Mouse (Mus musculus) cerebellum, adult 8-10 months (tissue): Measurements from ENCODE around the gene Acvr1b.
A peak's percentile ranks its signal among the peaks of the same experiment; 100 is the strongest.

Experiments
- DNase-seq: peaks from one replicate; pipeline ENCODE4 v3.0.0; 2022

The Acvr1b gene

DNA sequence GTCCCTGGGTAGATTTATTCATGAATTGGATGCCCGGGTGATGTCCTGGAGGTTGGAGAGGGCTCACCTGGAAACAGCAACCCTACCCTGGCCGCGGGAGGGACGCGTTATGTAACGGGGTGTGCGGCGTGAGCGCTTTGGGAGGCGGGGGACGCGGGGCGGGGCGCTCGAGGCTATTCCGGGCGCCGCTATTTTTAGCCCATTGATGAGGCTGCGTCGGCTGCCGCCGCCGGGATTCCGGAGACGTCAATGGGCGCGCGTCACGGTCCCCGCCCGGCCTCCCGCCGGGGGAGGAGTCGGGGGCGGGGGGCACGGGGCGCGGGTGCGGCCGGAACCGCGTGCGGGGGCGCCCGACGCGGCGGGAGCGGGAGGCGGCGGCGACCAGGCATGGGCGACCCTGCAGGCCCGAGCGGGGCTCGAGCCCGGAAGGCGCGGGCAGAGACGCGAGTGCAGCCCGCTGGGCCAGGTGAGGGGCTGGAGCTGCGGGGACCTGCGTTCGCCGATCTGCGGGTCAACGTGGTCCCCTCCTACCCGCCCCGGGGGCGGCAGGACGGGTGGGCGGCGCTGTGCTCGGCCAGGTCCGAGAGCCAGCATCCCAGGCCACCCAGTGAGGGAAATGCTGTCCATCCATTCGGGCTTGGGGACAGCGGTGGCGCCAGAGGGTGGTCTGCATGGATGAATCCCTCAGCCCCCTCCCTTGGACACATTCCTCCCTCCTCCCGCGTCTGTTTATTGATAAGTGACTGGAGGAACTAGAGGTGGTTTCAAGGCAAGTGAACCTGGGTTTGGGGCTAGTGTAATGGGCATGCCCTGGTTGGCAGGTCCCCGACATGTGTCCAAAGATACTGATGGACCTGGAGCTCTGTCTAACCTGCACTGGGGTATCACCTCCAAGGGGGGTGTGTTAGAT, 80.3 kb downstream of the Acvr1b start, which contains the start of gene Nr4a1:
TSS of gene Nr4a1 (plus strand) at position 384 of the 910 bp plus-strand sequence.
- DNase-seq, result peak; percentile 86

DNA sequence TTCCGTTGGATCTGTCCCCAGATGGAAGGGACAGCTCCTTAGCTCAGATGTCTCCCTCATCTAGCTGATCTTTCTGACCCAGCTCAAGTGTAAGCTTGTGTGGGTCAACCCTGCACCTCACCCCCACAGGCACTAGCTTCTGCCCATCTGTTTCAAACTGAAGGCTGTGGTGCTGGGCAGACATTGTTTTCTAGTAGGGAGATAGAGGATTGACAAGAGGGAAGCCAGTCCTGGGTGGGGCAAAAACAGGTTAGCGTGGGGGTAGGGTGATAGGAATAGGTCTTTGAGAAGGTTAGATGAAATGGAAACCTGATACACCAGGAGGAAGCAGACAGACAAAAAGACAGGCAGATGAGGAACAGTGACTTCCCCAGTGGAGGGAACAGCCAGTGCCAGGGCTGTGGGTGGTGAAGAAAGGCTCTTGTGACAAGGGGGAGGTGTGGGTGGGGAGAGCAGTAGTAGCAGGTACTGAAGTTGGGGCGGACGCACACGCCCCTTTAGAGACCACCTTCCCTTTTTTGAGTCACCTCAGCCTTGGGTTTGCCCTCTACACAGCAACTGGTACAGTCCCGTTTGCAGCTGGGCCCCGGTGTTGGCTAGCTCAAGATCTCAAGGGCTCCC, 82.1 kb downstream of the Acvr1b start:
- DNase-seq, result no peak

DNA sequence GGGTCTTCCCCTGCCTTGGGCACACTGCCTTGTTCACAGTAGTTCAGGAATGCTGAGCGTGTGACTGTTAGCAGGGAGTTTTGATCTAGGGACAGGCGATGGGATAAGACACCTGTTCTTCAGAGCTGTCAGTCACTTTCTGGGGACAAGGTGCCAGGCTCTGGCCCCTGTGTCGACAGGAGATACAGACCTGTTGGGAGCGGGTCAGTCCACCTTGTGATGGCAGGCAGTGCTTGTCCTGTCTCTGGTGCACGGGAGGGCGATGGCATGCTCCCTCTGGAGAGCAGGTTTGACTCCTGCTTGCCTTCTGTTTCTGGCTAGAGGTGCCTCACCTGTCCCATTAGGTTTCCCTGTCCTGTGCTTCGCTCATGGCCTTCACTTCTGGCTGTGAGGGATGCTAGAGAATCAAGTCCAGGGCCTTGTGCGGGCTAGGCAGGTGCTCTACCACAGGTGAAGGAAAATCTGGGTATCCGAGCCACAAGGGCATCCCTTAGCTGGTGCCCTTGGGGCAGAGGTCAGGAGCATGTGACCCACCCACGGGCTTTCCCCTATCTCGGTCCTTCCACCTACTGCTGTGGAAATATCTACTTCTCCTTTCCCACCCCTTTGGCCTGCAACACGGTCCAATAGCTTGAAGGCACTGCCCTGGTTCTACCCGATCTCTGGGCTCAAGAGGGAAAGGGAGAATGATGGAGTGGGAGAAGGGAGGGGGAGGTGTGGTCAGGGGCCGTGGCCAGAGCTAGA, 82.8 kb downstream of the Acvr1b start:
- no peak for DNase-seq

DNA sequence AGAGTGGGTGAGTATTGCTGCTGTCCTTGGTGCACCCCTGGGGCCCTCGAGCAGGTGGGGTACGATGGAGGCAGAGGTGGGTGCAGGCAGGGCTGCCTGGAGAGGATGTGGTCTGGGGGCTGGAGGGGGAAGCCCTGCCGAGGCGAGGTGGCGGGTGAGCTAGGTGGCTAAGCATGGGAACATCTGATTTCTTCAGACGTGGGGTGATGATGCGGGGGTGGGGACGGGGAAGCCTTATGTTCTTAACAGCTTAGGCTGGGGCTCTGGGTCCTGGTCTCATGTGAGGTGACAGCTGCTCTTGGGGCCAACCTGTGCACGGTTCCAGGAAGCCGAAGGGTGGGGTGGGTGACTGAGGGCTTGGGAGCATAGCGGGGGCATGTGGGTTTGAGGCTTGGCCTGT, 84.6 kb downstream of the Acvr1b start:
- DNase-seq, result no peak

DNA sequence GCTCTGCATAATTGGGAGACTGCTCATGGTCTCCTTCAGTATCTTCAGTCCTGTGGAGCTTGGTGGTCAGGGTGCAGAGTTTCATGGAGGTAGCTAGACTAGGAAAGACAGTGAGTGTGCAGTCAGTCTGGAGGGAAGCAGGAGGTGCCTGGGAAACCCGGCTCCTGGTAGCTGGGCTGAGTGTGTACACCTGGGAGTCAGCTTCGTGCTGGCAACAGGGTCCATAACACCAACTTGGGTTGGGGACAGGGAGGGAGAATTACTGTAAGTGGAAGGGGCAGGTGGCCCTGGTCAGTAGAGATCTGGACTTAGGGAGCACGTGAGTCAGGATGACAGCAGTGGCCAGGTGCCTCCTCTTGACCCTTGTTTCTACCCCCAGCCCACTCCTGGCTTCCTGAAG, 86.1 kb downstream of the Acvr1b start:
- DNase-seq, result no peak

DNA sequence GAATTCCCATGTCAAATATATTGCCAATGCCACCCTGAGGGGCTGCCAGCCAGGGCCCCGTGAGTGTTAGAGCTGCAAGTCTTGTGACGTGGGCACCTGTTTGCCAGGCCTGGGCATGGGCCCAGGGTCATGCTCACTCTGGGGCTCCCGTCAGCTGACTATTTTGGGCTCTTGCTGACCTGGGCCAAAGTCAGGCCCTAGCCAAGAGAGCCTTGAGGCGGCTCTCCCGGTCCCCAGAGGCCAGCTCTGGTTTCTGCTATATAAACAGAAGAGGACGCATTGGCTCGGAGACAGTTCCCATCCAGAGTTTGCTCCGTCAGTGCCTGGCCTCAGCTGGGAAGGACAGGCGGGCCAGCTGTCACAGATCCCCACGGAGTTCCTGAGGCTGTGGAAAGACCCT, 86.5 kb downstream of the Acvr1b start:
- no peak for DNase-seq

DNA sequence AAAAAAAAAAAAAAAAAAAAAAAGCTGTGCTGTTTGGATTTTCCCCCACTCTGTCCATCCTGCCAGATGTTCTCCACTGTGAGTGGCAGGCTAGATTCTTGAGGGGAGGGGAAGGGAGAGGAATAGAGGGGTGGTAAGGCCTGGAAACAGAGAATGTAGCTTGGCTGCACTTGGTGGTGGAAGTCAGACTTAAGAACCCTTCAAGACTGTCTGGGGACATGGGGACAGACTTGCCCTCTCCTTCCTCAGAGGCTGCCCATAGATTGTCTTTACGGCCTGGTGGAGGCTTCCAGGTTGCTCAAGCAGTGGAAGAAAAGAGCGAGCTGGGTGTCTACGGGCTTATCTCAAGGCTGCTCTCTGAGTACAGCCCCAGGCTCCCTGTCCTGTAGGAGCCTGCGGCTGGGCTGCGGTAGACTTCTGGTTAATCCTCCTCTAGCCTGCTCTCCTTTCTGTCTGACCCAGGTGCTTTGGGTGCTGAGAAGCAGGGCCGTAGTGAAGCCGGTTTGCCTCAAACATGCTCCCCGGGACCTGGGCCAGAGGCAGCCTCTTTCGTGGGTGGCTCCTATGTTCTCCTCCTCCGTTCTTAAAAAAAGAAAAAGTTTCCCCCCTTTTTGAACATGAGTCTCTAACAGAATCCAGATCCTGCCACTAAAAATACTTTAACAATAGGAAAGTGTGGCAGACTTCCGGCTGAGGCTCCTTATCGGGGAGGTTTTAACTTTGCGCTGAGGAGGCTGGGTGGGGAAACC, 87.2 kb downstream of the Acvr1b start:
- DNase-seq, result no peak

DNA sequence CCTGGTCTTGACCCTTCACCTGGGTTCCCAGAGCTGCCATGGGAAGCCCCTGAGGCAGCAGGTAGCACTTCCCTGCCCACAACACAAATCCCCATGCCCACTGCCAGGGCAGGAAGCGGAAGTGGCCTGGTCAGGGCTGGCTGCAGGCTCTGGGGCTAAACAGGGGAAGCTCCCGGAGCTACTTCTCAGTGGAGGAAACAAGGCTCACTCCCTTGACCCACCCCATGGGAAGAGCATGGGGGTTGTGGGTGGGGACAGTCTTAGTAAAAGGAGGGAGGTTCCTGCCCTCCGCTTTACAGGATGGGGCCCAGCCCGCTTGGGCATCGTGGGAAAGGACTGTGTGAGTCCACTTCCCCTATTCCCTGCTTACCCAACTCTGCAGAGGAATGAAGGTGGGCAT, 88.6 kb downstream of the Acvr1b start:
- no peak for DNase-seq
